Mouse (Mus musculus) embryonic fibroblast, embryonic 13.5 days (primary cell): ENCODE results near the gene Med12l.

Source experiments
- CTCF ChIP-seq: IDR thresholded peaks from 2 replicates; pipeline ENCODE4 v1.5.1; 2011; ENCODE audit warnings: mild to moderate bottlenecking, control low read depth, low read length, moderate library complexity, borderline replicate concordance; ENCODE audit not compliant: insufficient read depth
- POLR2A ChIP-seq: IDR thresholded peaks from 2 replicates; pipeline ENCODE4 v1.6.1; 2011; ENCODE audit warnings: low read depth, mild to moderate bottlenecking, control low read depth, low read length, moderate library complexity

GRCm38 (mm10) chr3:59217211-59217610 lies 211.6 kb downstream of the Med12l start:
- TF ChIP-seq CTCF (no peak), POLR2A (no peak)
